Mouse (Mus musculus) lung, adult 2 months (tissue): ENCODE data around the gene Gck.

Source experiments
- CTCF ChIP-seq: fragments of 200-500 bp; IDR thresholded peaks from 2 replicates; pipeline ENCODE4 v1.5.1; 2011; ENCODE audit warnings: mild to moderate bottlenecking, low read length, control low read depth; ENCODE audit not compliant: insufficient read depth
- POLR2A ChIP-seq: fragments of 200-500 bp; IDR thresholded peaks from 2 replicates; pipeline ENCODE4 v1.6.1; 2011; ENCODE audit warnings: low read depth, mild to moderate bottlenecking, control low read depth, low read length, borderline replicate concordance; ENCODE audit errors: extremely low read depth

DNA sequence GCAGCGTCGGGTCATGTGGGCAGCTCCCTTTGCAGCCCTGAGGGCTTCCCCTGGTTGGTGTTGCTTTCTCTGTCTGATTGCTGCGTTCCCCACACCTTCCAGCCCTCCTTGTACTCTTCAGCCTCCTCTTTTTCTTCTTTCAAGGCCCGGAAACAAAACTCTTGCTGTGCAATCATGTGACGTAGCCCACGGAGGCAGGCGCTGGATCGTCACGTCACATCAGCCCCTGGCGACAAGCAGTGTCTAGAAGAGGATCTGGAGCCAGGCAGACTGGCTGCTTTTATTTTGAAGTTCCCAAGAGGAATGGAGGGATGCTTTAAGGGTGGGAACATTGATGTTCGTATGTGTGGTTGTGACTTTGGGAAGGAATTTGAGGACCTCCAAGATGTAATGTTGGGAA is 16.0 kb upstream of the Gck start:
- no peak for TF ChIP-seq POLR2A
- TF ChIP-seq CTCF = no peak
